Mouse (Mus musculus) lung, embryonic 14.5 days (tissue): ENCODE measurements at regions not wholly inside any gene's neighbourhood (a gene's known extent, or its start where the extent isn't known, plus 50 kb on each side); places are given as distances from the start of the nearest gene placed in this dataset.
"Not testable (repeated sequence)": the region's sequence is repeated elsewhere in the genome, so short reads cannot be mapped to it uniquely, and the experiment has no call there.

Source experiments
- ATAC-seq: fragments of 200-750 bp; cut with Nextera tagmentation; 2 replicates; pipeline ENCODE4 v1.8.0; 2017; ENCODE audit warnings: mild to moderate bottlenecking, moderate TSS enrichment, moderate library complexity; ENCODE audit not compliant: insufficient read depth
- DNase-seq: peaks from one replicate; pipeline ENCODE4 v3.0.0-alpha.2; 2015
- H3K27ac ChIP-seq: fragments of 300-500 bp; sonication (generic); 2 replicates; pipeline ENCODE4 v1.5.1; 2014; ENCODE audit warnings: low read depth, mild to moderate bottlenecking, moderate library complexity
- H3K27me3 ChIP-seq: fragments of 300-500 bp; sonication (generic); 2 replicates; pipeline ENCODE4 v1.6.1; 2014; ENCODE audit warnings: low read length, control low read depth; ENCODE audit not compliant: insufficient read depth
- H3K36me3 ChIP-seq: fragments of 300-500 bp; sonication (generic); 2 replicates; pipeline ENCODE4 v1.6.1; 2014; ENCODE audit warnings: control low read depth; ENCODE audit not compliant: insufficient read depth
- H3K4me1 ChIP-seq: fragments of 300-500 bp; sonication (generic); 2 replicates; pipeline ENCODE4 v1.6.1; 2014; ENCODE audit warnings: antibody characterized with exemption, control low read depth; ENCODE audit not compliant: insufficient read depth
- H3K4me2 ChIP-seq: fragments of 300-500 bp; sonication (generic); 2 replicates; pipeline ENCODE4 v1.6.1; 2014; ENCODE audit warnings: mild to moderate bottlenecking
- H3K4me3 ChIP-seq: fragments of 300-500 bp; sonication (generic); 2 replicates; pipeline ENCODE4 v1.5.1; 2014; ENCODE audit warnings: low read depth, low read length
- H3K9ac ChIP-seq: fragments of 300-500 bp; sonication (generic); 2 replicates; pipeline ENCODE4 v1.6.1; 2014
- H3K9me3 ChIP-seq: fragments of 300-500 bp; sonication (generic); 2 replicates; pipeline ENCODE4 v1.6.1; 2016; ENCODE audit warnings: low read depth, low read length, control low read depth
- CTCF ChIP-seq: IDR thresholded peaks from 2 replicates; pipeline ENCODE4 v1.5.1; 2016; ENCODE audit warnings: antibody characterized with exemption, low read depth
- WGBS: fragments of 180-500 bp; shearing (Covaris S2); extraction: QIAGEN DNeasy Blood & Tissue Kit; methylation state at CpG from one replicate; pipeline ENCODE4 v1.1.7; 2014; 5-methylcytosine and 5-hydroxymethylcytosine counted together

GRCm38 (mm10) chr8:88825816-88826215 lies 129.0 kb downstream of the Cyld start:
- ATAC-seq (no peak), DNase-seq (no peak)
- Histone ChIP-seq H3K36me3 (no peaks in the 10 kb centered on the region), H3K27ac (no peak overlapping the region), H3K4me2 (no peak overlapping the region), H3K4me1 (no peaks in the 10 kb centered on the region), H3K27me3 (no peaks in the 10 kb centered on the region), H3K9me3 (no peaks in the 10 kb centered on the region; the same call in 1 of the 2 replicates), H3K4me3 (no peak overlapping the region), H3K9ac (no peak overlapping the region)
- 0 out of 2 replicates have a peak, but pooled peaks have one; percentile 6 for TF ChIP-seq CTCF
- WGBS = 47% methylated on average over 5 of the region's 5 CpGs

DNA sequence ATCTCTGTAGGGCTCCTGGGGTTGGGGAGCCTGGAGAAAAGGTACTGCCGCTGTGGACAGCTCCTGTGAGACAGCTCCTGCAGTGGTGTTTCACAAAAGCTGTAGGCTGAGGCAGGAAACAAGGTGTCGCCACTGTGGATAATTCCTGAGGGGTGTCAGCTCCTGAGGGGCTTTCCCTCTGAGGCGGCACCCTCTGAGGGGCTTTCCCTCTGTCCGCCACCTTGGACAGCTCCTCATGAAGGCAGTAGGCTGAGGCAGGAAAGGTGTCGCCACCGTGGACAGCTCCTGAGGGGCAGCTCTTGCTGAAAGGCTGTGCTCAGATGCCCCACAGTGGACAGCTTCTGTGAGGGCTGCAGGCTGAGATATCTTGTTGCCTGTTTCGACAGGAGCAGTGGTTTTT lies 127.1 kb downstream of the Cyld start:
- Histone ChIP-seq H3K27me3 (no peaks in the 10 kb centered on the region), H3K9ac (no peak overlapping the region), H3K36me3 (no peaks in the 10 kb centered on the region), H3K4me2 (no peak overlapping the region), H3K27ac (no peak overlapping the region), H3K4me3 (no peak overlapping the region), H3K9me3 (no peaks in the 10 kb centered on the region; the same call in 1 of the 2 replicates), H3K4me1 (no peaks in the 10 kb centered on the region)
- DNase-seq (peak; percentile 7), ATAC-seq (no peak)
- WGBS = 71% methylated on average over 7 of the region's 7 CpGs
- TF ChIP-seq CTCF = no peak

GRCm38 (mm10) chr8:88820275-88820850 lies 123.5 kb downstream of the Cyld start:
- Histone ChIP-seq H3K4me2 (no peak overlapping the region), H3K9me3 (no peaks in the 10 kb centered on the region; the same call in 1 of the 2 replicates), H3K9ac (no peak overlapping the region), H3K36me3 (no peaks in the 10 kb centered on the region), H3K4me1 (no peaks in the 10 kb centered on the region), H3K27me3 (no peaks in the 10 kb centered on the region), H3K4me3 (no peak overlapping the region), H3K27ac (no peak overlapping the region)
- 78% methylated on average over 5 of the region's 5 CpGs for WGBS
- no peak for TF ChIP-seq CTCF
- no peak for DNase-seq
- no peak for ATAC-seq

- H3K4me3 ChIP-seq = no peak overlapping the region
- no peak for DNase-seq
- no peaks in the 10 kb centered on the region for H3K27me3 ChIP-seq
- no peaks in the 10 kb centered on the region for H3K9me3 ChIP-seq
- H3K27ac ChIP-seq = no peak overlapping the region
- no peaks in the 10 kb centered on the region for H3K4me1 ChIP-seq
- H3K36me3 ChIP-seq = no peaks in the 10 kb centered on the region
- no peak overlapping the region for H3K4me2 ChIP-seq
- WGBS = 69% methylated on average over 5 of the region's 5 CpGs
- ATAC-seq = no peak
- TF ChIP-seq CTCF = no peak
- no peak overlapping the region for H3K9ac ChIP-seq
These were observed 119.6 kb downstream of the Cyld start for GRCm38 (mm10) chr8:88816461-88816860.

- no peaks in the 10 kb centered on the region for H3K36me3 ChIP-seq
- ATAC-seq = no peak
- 84% methylated on average over 6 of the region's 6 CpGs for WGBS
These were observed 117.4 kb downstream of the Cyld start for GRCm38 (mm10) chr8:88814246-88814645.

DNA sequence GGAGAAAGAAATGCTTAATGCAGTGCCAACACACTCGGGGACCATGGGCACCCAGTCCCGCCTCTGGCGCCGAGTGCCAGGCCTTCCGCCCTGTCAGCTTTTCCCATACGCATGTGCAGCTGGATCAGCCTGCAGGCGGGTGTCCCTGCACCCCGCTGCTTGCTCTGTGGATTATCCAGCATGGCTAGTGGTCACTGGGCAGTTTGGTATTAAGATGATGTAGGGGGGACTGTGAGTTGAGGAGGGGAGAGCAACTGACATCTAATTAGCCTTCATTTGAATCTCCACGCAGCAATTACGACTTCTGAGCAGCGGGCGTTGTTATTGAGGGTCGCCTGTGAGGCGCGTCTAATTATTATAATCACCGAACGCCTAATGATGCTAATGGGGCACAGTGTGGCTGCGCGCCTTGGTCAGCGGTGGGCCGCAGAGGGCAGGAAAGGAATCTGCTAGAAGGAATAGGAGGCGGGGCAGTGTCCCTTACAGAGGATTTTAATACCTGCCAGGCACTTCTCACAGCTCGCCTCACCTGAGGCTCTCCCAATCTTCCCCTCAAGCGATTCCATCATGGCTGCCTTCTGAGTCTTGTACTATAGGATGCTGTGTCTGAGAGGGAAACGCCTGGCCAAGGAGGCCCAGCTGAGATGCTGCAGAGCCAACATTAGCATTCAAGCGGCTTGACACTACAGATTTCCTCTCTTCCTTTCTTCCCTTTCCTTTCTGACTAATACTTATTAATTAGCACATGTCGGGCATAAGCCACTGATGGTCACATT lies 116.3 kb downstream of the Cyld start:
- no peaks in the 10 kb centered on the region for H3K27me3 ChIP-seq
- H3K9me3 ChIP-seq = no peaks in the 10 kb centered on the region
- 75% methylated on average over 27 of the region's 27 CpGs for WGBS
- H3K4me2 ChIP-seq = no peak overlapping the region
- DNase-seq (no peak), ATAC-seq (no peak)
- no peak overlapping the region for H3K4me3 ChIP-seq
- no peak for TF ChIP-seq CTCF
- no peak overlapping the region for H3K27ac ChIP-seq
- no peaks in the 10 kb centered on the region for H3K4me1 ChIP-seq
- no peak overlapping the region for H3K9ac ChIP-seq
- H3K36me3 ChIP-seq = no peaks in the 10 kb centered on the region

More at GRCm38 (mm10) chr8:88814246-88814645, 117.4 kb downstream of the Cyld start:
- Histone ChIP-seq H3K9ac (no peak overlapping the region), H3K27me3 (no peaks in the 10 kb centered on the region), H3K4me3 (no peak overlapping the region), H3K4me2 (no peak overlapping the region), H3K27ac (no peak overlapping the region), H3K4me1 (no peaks in the 10 kb centered on the region), H3K9me3 (no peaks in the 10 kb centered on the region)
- DNase-seq = no peak
- TF ChIP-seq CTCF = no peak

DNA sequence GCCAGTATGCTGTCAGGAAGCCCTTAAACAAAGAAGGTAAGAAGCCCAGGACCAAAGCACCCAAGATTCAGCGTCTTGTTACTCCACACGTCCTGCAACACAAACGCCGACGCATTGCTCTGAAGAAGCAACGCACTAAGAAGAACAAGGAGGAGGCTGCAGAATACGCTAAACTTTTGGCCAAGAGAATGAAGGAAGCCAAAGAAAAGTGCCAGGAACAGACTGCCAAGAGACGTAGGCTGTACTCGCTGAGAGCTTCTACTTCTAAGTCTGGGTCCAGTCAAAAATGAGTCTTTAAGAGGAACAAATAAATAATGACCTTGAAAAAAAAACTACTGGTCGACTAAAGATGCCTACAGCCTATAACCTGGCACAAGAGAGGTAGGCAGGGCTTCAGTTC lies 110.0 kb downstream of the Cyld start:
- not testable (repeated sequence) for H3K4me1 ChIP-seq, ATAC-seq, H3K27me3 ChIP-seq, H3K27ac ChIP-seq, H3K9ac ChIP-seq, H3K4me3 ChIP-seq, H3K9me3 ChIP-seq, DNase-seq, H3K4me2 ChIP-seq, H3K36me3 ChIP-seq
- WGBS = 85% methylated on average over 10 of the region's 10 CpGs
